Mouse (Mus musculus) spleen, postnatal 4 days (tissue): ENCODE data around the gene Ptprm.

Experiments
- DNase-seq, 2 experiments: peaks; one replicate each; pipeline ENCODE4 v3.0.0; 2022; ENCODE audit warnings: low spot score in 2 of 2

Gene Ptprm

DNA sequence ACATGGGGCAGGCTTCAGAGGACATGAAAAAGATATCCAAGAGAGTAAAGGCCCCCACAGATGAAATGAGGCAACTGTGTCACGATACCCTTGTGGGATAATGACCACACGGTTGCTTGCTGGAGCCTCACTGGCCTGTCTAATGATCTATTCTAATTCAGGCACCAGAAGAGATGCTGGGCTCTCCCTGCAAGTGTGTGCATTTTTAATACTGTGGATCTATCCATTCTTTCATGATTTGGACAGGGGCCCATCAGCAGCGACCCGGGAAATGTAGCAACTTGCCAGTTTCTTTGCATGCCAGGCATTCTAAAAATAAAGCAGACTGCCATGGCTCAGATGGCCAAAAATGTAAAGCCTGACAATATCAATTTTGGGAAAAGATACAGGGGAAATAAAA lies 280.7 kb downstream of the Ptprm start:
- no peak for DNase-seq

DNA sequence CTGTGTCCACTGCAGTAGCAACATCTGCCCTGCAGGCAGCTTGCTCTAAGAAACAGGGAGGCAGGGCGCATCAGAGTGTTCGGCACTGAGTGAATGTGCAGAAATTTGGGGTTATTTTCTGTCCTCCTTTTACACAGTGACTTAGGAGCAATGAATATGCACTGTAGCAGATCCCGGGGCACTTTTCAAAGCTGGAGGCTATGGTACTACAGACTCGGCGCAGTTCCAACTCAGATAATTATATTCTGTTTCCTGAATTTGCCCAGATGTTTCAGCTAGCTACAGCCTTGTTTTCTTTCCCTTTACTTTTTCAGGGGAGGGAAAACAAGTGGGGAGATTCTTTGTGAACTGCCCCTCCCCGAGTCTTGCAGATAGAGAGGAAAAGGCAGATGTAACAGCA lies 281.1 kb downstream of the Ptprm start:
- DNase-seq: no peak

DNA sequence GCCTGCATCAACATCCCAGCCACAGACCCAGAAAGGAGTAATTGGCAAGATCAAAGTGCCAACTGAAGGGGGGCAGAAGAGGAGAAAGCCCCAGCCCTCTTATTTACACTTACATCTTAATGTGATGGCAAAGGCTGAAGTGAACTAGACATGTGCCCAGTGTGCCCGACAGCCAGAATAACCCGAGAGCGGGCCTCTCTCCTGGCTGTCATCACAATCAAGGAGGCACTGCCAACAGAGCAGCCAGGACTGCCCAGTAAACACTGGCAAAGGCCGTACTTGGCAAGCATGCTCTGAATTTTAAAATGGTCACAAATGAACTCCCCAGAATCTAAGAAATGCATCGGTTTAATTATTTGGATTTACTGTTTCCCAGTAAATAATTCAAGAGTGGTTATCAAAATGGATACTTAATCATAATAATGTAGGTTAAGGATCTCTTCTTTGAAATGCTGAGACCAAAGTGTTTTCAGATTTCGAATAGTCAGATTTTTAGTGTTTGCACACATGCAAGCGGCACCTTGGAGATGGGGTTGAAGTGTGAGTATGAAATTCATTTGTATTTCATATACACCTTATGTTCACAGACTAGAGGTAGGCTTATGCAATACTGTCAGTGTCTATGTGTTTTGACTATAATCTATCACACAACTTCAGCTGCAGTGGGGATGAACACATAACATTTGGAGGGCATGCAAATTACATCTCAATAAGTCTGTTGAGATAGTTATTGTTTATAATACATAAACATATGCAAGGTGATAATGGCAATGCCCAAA lies 282.8 kb downstream of the Ptprm start:
- no peak for DNase-seq

DNA sequence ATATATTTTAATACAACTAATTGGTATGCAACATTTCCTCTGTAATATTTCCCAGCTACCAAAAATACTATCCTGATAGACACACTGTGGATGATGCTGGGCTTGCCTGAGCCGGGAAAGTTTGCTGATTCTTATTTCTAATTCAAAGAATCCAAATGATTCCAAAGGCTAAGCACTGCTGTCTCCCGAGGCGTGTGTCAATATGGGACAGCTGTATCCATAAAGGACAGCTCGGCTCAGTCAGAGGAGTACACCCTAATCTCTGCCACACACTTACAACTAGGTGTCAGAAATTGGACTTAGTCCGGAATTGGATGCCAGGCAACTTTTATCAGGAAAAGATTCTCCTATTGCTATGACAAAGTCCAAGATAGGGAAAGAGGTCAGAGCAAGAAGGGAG lies 290.6 kb downstream of the Ptprm start:
- no peak for DNase-seq

DNA sequence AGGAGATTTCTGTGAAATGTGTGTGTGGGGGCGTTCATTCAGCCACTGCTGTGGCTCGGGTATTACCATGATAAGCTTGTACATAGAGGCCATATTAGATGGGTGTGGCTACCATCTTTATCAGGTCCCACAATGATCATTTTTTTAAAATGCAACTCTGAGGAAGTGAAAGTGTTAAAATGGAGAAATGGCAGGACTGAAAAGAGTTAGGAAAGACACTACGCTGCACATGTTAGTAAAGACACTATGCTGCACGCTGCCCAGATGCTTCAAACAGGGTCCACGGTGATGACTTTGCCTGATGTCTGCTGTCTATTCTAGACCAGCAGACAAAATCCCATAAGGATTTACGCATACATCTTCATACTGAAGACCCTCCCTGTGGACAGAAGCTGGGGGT lies 298.6 kb downstream of the Ptprm start:
- no peak for DNase-seq

DNA sequence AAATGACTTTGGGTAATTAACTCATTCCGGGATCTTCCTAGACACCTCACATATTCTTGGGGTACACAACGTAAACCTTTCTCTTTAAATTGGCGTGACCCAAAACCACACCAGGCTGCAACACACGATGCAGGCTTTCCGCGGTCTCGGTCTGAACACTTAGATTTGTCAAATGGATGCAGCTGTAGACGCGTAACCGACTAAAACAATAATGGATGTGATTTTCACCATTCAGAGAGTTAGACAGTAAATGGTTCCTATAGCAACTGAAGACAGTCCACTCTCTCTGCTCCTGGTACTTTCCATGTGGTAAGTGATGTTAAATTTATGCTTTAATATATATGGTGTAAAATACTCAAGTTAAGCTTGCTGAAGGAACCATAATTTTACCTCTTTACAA lies 300.1 kb downstream of the Ptprm start:
- DNase-seq: no peak

DNA sequence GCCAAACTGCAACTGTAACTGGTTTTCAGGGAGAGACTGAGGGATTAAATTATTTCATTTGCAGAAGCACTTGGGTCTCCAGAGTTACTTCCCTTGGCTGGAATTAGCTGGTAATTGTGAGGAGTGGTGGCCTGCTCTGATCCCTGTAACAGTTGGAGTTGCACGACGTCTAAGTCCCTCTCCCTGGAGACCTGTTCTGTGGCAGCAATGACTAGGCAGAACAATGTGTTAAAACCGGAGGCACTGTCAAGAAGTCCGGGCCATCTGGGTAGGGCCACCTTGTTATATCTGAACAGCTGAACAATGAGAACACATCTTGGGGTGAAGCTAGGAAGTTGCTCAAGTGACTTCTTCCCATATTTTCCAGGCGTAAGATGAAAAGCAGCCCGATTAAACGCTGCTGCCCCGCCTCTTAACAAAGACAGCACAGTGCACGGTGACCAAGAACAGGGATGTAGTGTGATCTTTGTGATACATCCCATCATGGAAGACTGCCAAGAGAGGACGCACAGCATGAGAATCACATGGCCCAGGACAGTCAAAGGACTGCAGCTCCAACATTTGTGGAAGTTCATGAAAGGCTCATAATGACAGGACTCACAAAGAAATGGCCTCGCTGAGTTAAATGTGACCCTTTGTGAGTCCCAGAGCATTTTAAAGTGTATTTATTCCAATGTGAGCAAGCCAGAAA lies 301.5 kb downstream of the Ptprm start:
- DNase-seq: no peak

DNA sequence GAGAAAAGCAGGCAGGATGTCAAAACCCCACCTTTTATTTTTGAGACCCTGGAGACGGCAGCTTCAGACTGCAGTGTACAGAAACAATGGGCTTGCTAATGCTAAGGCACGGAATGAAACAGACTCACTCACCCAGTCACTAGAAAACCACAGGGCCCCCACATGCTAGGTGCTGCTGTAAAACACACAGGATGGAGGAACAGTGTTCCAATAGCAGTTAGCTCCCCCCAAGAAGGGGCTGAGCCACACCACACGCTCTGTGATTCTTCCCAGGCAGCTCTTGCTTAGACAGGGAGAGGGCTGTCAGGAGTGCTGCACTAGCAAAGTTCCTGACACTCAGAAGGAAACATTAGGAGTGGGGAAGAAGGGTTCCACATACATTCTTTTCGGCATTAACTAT lies 306.6 kb downstream of the Ptprm start:
- DNase-seq: no peak

DNA sequence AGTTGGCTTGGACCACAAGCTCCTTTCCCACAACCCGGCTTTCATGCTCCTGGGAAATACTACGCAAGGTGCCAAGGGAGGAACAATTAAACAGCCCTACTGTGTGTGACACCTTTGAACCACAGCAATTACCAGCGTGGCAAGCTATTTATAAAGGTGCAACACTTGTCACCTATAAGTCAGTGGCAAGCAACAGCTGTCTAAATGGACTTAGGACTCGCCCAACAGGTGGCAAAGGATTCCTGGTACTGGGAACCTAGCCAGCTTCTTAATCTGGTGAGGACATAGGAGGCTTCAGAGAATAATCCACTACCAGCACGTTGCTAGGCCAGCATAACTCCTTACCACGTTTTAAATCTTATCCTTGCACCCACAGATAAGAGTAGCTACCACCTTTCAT lies 315.7 kb downstream of the Ptprm start:
- no peak for DNase-seq

DNA sequence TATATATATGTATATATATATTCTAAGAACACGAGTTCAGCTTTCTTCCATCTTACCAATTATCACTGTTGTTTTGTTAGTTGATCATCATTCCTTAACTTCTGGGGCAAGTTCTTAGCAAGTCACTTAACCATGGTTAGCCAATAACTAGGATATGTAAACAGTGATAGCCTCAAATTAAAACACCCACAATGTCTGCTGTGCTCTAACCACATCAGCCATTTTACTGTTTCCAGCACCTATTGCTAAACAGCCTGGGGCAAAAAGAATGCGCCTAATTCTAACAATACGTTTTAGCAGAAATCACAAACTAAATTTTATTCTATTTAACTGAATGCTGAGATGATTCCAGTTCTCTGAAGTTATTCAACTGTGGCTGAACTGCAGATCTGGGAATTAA lies 320.7 kb downstream of the Ptprm start:
- no peak for DNase-seq

DNA sequence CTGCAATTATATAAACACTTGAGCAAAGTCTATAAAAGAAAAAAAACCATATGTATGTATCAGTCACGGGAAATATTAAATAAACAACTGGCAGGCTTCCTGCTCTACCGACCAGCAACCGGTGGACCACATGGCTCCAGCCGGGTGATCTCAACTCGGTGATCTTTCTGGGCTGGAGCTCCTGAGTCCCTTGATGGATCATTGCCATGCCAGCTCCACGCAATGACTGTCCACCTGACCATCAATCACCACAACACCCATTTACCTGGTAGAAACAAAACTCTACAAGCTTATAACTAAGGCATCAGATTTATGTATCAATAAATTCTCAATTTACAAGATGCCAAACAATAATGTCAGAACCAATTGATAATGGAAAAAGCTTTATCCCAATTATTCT lies 322.2 kb downstream of the Ptprm start:
- DNase-seq: no peak

DNA sequence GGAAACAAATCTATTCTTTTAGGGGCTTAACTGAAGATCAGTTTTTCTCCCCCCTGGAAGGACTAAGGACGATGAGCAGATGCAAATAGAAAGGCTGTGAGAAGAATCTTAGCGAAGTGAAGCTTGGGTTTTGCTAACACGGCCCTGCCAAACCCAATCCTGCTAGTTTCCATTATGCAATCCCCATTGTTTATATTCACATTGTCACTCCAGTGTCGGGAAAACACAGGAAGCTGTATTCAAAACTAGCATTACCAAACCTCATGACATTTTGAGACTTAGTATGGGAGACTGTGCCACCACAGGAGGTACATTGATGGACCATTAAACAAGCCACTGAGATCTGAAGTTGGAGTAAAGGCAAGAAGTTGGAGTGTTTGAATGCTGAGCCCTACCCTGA lies 322.9 kb downstream of the Ptprm start:
- DNase-seq: no peak

DNA sequence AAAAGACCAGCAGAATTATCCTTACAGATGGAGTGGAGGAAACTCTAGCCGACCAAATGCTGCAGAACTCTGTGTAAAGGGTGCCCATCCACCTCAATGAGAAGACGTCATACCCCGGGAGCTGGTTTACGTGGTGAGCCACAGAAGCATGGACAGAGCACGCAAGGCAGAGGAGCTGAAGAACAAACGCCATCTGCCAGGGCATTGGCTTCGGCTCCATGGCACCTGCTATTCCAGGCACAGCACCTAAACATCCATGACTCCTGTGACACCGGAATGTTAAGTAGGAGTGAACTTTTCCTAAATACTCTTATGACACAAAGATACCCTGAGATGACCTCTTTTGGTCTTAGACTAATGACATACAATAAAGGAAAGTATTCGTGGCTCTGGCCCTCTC lies 327.0 kb downstream of the Ptprm start:
- DNase-seq: no peak

DNA sequence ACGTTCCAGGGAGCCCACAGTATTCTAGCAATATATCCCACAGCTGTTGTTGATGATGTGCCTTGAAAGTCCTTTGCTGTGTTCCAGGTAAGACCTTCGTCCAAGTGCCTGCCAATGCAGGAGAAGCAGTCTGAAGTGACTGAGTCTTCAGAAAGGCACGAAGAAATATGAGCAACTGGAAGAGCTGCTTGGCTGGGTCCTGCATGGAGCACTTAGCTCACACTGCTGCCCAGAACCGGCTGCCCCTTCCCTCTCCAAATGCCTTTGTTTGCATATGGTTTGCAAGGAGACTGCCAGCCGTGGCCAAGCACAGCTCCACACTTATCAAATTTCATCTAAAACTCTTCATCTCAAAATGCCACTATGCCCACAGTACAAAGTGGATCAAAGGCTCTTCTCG lies 337.8 kb downstream of the Ptprm start:
- no peak for DNase-seq

DNA sequence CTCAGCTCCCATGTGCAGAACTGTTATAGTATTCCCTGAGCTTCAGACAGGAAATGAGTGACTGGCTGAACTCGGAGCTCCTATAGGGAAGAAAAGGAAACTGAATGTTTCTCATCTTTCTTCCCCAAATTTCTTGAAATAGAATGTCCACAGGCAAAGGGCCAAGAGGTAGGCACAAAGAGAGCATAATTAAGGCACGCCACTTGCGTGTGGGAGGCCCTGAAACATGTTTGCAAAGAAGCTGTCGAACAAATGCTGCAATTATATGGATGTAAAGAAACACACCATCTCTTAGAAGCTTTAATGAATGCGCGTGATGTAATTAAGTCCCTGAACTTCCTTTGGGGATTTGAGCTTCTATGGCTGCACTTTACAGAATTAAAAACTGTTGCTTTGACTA lies 341.0 kb downstream of the Ptprm start:
- DNase-seq: no peak

DNA sequence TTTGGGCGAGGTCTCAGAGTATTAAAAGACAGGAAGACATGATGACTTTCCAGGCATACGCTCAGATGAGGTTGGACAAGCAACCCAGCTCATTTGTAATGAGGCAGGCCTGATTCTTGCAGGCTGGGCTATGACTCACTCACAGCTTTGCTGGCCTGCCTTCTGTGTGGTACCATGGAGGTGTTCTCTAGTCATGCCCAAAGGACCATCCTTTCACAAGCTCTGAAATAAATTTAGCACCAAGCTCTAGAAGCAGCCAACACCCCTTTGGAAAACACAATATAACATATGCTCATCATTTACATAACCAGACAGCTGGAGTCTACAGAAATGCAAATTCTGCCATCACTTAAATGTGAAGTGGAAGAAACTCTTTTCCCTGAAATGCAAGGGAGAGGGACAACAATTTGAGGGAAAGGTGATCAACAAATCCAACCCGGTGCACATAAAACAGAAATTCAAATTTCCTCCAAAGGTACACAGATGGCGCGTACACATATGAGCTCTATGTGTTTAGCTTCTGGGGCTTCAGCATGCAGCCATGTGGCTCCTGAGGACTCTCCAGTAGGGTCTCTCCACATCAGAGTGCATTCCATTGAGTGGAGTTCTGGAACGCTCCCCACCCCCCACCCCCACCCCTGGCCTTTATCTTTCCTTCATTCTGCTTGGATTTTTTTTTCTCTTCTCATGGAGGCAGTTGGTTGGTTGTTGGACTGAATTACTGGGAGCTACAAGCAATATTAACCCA lies 342.2 kb downstream of the Ptprm start:
- no peak for DNase-seq

DNA sequence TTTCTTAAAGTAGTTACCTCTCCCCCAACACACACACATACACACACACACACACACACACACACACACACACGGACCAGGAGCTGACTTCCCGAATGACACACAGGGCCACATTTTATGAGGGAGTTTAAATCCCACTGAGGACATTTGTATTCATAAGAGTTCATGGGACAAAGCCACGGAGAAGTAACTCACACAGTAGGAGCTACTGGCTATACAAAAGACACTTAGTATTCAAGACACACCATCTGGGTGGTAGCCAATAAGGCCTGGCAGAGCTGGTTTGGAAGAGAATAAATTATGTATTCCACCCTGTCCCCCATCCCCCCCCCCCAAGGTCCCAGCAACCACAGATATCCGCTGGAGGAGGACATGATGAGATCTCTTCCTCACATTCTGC lies 344.1 kb downstream of the Ptprm start:
- DNase-seq: no peak

DNA sequence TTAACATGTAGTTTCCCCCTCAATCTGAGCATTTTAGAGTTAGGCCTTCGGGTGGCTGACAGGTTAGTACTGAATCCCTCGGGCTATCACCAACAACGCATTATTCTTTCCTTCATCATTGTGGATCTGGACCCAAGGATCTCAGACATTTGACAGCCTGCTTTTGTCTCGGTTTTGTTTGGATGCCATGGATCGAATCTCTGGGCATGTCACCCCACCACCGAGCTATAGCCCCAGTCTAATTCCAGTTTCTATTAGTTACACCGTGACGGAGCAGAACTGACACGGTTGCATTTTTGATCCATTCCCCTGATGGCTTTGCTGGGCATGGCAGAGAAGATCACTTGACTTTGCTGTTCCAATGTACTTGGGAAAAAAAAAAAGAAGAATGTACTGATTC lies 346.1 kb downstream of the Ptprm start:
- DNase-seq: no peak

DNA sequence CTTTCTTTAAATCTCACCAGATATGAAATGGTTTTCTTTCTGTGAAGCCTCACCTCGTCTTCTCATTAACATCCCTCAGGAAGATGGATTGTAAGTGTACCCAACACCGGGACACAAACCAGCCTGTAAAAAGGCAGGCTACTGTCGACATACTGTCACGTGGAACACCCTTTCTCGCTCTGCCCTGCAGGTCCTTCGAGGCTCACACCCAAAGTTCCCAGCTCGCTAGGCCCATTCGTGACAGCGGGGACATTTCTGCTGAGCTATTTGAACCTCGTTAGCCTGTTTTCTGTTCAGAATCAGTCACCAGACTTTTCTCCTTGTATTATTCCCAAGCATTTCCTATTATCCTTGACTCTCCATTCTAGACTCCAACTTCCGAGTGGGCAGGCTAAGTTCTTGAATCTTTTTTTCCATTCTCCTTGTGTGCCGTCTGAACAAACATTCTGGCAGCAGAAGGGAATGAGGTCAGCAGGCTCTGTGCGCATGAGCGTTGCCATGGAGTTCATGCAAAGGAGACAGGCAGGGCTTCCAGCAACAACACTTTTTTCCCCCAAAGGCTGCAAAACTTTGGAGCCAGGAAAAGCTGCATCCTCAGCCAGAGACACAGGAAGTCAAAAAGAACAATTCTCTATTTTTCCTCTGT lies 347.4 kb downstream of the Ptprm start:
- peak in 1 of 2 experiments; percentile 15 for DNase-seq

DNA sequence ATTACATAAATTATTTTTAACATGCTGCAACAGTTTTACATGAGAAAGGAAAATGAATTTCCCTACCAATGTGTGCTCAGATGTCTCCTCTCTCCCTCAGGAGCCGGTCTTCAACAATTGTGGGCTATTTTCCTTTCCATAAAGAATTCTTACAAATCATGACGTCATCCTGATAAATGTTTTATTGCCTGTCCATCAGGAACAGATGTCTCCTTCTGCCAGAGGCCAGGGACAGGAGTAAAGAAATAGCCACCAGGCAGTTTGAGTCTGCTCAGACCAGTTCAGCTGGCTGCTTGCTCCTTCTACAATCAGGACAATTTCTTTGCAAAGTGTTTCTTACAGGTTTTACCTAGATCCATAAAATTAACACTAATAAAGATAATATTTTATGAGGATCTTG lies 357.4 kb downstream of the Ptprm start:
- no peak for DNase-seq

DNA sequence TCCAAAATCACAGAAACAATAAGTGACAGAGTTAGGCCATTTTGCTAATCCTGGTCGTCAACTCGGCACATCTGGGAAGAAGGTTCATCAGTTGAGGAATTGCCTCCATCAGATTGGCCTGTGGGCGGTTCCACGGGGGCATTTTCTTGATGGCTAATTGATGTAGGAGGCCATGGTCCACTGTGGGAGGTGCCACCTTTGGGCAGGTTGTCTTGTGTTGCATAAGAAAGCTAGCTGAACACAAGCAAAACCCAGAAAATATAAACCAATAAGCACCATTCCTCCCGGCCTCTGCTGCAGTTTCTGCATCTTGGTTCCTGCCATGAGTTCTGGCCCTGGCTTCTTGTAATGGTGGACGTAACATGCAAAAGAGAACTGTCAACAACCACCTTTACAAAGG lies 358.2 kb downstream of the Ptprm start:
- no peak for DNase-seq

DNA sequence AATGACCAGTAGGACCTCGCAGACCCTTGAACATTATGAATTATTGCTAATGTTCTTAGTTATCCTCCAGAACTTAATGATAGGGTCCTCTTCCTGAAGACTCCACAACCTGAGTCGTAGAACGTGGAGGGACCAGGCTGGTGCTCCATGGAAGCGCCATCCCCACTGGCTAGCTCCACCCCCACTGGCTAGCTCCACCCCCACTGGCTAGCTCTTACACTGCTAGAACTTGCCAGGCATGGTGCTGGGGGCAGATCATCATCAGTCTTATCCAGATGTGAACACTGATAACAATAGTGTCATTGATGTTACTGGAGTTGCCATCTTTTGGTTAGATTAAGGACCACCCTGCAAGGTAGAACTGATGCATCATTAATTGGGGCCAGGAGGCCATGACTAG lies 362.4 kb downstream of the Ptprm start:
- DNase-seq: no peak
